Mouse (Mus musculus): Measurements from ENCODE around the gene Olfr2. TPM values are rescaled to one million over a fixed set of nuclear protein-coding genes. Genes with fewer than 3 reads are reported as not detected.
"Not testable (repeated sequence)": the region's sequence is repeated elsewhere in the genome, so short reads cannot be mapped to it uniquely, and the experiment has no call there.

The Olfr2 gene
- polyA plus RNA-seq, 1 experiment from 2014 or later = not detected

GRCm38 (mm10) chr7:106985236-106985635, 20.6 kb downstream of the Olfr2 start:
- Histone ChIP-seq H3K27ac (ENCODE audit: low read length) (no peak overlapping the region), H3K4me2 (ENCODE audit: low read depth, low read length) (no peak overlapping the region), H3K9me3 (replicated peaks; ENCODE audit: control insufficient read depth, low read length) (no peaks in the 10 kb centered on the region), H3K27me3 (ENCODE audit: control insufficient read depth, insufficient read depth, low read length) (no peaks in the 10 kb centered on the region), H3K36me3 (ENCODE audit: control insufficient read depth, insufficient read depth, low read length) (no peaks in the 10 kb centered on the region), H3K4me1 (ENCODE audit: control insufficient read depth, insufficient read depth, low read length) (no peaks in the 10 kb centered on the region), H3K9ac (ENCODE audit: low read length) (no peak overlapping the region), H3K4me3 (replicated peaks; ENCODE audit: low read length) (no peak overlapping the region)
- WGBS = 87% methylated on average over 3 of the region's 3 CpGs
- ATAC-seq (ENCODE audit: insufficient read depth, low FRiP score) = no peak

GRCm38 (mm10) chr7:106975353-106975752, 30.5 kb downstream of the Olfr2 start, which contains the start of gene Olfr711:
Gene Olfr711, minus strand, starts transcription at chr7:106975453.
- H3K27ac ChIP-seq (ENCODE audit: low read length) = no peak within 1 kb of the TSS
- no peaks in the 10 kb centered on the region for H3K27me3 ChIP-seq (ENCODE audit: control insufficient read depth, insufficient read depth, low read length)
- no peaks in the 10 kb centered on the region for H3K36me3 ChIP-seq (ENCODE audit: control insufficient read depth, insufficient read depth, low read length)
- H3K4me2 ChIP-seq (ENCODE audit: low read depth, low read length) = no peak within 1 kb of the TSS
- H3K9me3 ChIP-seq (replicated peaks; ENCODE audit: control insufficient read depth, low read length) = no peaks in the 10 kb centered on the region
- WGBS = 73% methylated on average over 1 of the region's 1 CpGs
- no peak for ATAC-seq (ENCODE audit: insufficient read depth, low FRiP score)
- H3K4me1 ChIP-seq (ENCODE audit: control insufficient read depth, insufficient read depth, low read length) = no peaks in the 10 kb centered on the region
- H3K4me3 ChIP-seq (replicated peaks; ENCODE audit: low read length) = no peak within 1 kb of the TSS
- H3K9ac ChIP-seq (ENCODE audit: low read length) = no peak within 1 kb of the TSS

- H3K27me3 ChIP-seq (ENCODE audit: control insufficient read depth, insufficient read depth, low read length); H3K4me1 ChIP-seq (ENCODE audit: control insufficient read depth, insufficient read depth, low read length); H3K27ac ChIP-seq (ENCODE audit: low read length); H3K4me2 ChIP-seq (ENCODE audit: low read depth, low read length); H3K9me3 ChIP-seq (replicated peaks; ENCODE audit: control insufficient read depth, low read length); H3K9ac ChIP-seq (ENCODE audit: low read length); H3K36me3 ChIP-seq (ENCODE audit: control insufficient read depth, insufficient read depth, low read length); H3K4me3 ChIP-seq (replicated peaks; ENCODE audit: low read length); ATAC-seq (ENCODE audit: insufficient read depth, low FRiP score): not testable (repeated sequence)
These were observed 38.4 kb downstream of the Olfr2 start for GRCm38 (mm10) chr7:106967503-106967902.

GRCm38 (mm10) chr7:106963837-106964236, 42.0 kb downstream of the Olfr2 start, which contains the start of gene Olfr6:
Gene Olfr6, minus strand, starts transcription at chr7:106963937.
- Histone ChIP-seq H3K9me3 (replicated peaks; ENCODE audit: control insufficient read depth, low read length) (no peaks in the 10 kb centered on the region), H3K27ac (ENCODE audit: low read length) (no peak within 1 kb of the TSS), H3K4me1 (ENCODE audit: control insufficient read depth, insufficient read depth, low read length) (no peaks in the 10 kb centered on the region), H3K4me2 (ENCODE audit: low read depth, low read length) (no peak within 1 kb of the TSS), H3K36me3 (ENCODE audit: control insufficient read depth, insufficient read depth, low read length) (no peaks in the 10 kb centered on the region), H3K4me3 (replicated peaks; ENCODE audit: low read length) (no peak within 1 kb of the TSS), H3K27me3 (ENCODE audit: control insufficient read depth, insufficient read depth, low read length) (no peaks in the 10 kb centered on the region), H3K9ac (ENCODE audit: low read length) (no peak within 1 kb of the TSS)
- WGBS = 86% methylated on average over 1 of the region's 1 CpGs
- no peak for ATAC-seq (ENCODE audit: insufficient read depth, low FRiP score)

GRCm38 (mm10) chr7:106948212-106948611, 57.7 kb downstream of the Olfr2 start, which contains the start of gene Olfr710:
Gene Olfr710, minus strand, starts transcription at chr7:106948312.
- Histone ChIP-seq H3K9ac (ENCODE audit: low read length) (no peak within 1 kb of the TSS), H3K36me3 (ENCODE audit: control insufficient read depth, insufficient read depth, low read length) (no peaks in the 10 kb centered on the region), H3K27ac (ENCODE audit: low read length) (no peak within 1 kb of the TSS), H3K27me3 (ENCODE audit: control insufficient read depth, insufficient read depth, low read length) (no peaks in the 10 kb centered on the region), H3K4me3 (replicated peaks; ENCODE audit: low read length) (no peak within 1 kb of the TSS), H3K4me1 (ENCODE audit: control insufficient read depth, insufficient read depth, low read length) (no peaks in the 10 kb centered on the region), H3K9me3 (replicated peaks; ENCODE audit: control insufficient read depth, low read length) (no peaks in the 10 kb centered on the region), H3K4me2 (ENCODE audit: low read depth, low read length) (no peak within 1 kb of the TSS)
- 71% methylated on average over 3 of the region's 3 CpGs for WGBS
- no peak for ATAC-seq (ENCODE audit: insufficient read depth, low FRiP score)

Other genes with a start within 250 kb of the Olfr2 start
- not detected in 2 replicates for gene Olfr699, start 212.9 kb downstream of the Olfr2 start, polyA plus RNA-seq (2015; fragmentation: Nextera tagmentation; extraction: Ambion mirVana)
- gene Olfr700, start 197.2 kb downstream of the Olfr2 start, polyA plus RNA-seq (2015; fragmentation: Nextera tagmentation; extraction: Ambion mirVana) = not detected in 2 replicates
- gene Olfr701, start 191.9 kb downstream of the Olfr2 start, polyA plus RNA-seq (2015; fragmentation: Nextera tagmentation; extraction: Ambion mirVana) = not detected in 2 replicates
- gene Olfr702, start 172.2 kb downstream of the Olfr2 start, polyA plus RNA-seq (2015; fragmentation: Nextera tagmentation; extraction: Ambion mirVana) = not detected in 2 replicates
- not detected in 2 replicates for gene Olfr703, start 162.7 kb downstream of the Olfr2 start, polyA plus RNA-seq (2015; fragmentation: Nextera tagmentation; extraction: Ambion mirVana)
- gene Olfr704, start 142.9 kb downstream of the Olfr2 start, polyA plus RNA-seq (2015; fragmentation: Nextera tagmentation; extraction: Ambion mirVana) = not detected in 2 replicates
- not detected in 2 replicates for gene Olfr705, start 129.2 kb downstream of the Olfr2 start, polyA plus RNA-seq (2015; fragmentation: Nextera tagmentation; extraction: Ambion mirVana)
- gene Olfr706, start 117.9 kb downstream of the Olfr2 start, polyA plus RNA-seq (2015; fragmentation: Nextera tagmentation; extraction: Ambion mirVana) = not detected in 2 replicates
- gene Olfr707, start 104.8 kb downstream of the Olfr2 start, polyA plus RNA-seq (2015; fragmentation: Nextera tagmentation; extraction: Ambion mirVana) = not detected in 2 replicates
- not detected in 2 replicates for gene Olfr1532-ps1, start 98.1 kb downstream of the Olfr2 start, polyA plus RNA-seq (2015; fragmentation: Nextera tagmentation; extraction: Ambion mirVana)
- gene Olfr709-ps1, start 73.9 kb downstream of the Olfr2 start, polyA plus RNA-seq (2015; fragmentation: Nextera tagmentation; extraction: Ambion mirVana) = not detected in 2 replicates
- not detected in 2 replicates for gene Olfr710, start 57.8 kb downstream of the Olfr2 start, polyA plus RNA-seq (2015; fragmentation: Nextera tagmentation; extraction: Ambion mirVana)
- not detected in 2 replicates for gene Olfr6, start 42.1 kb downstream of the Olfr2 start, polyA plus RNA-seq (2015; fragmentation: Nextera tagmentation; extraction: Ambion mirVana)
- not detected in 2 replicates for gene Olfr711, start 30.6 kb downstream of the Olfr2 start, polyA plus RNA-seq (2015; fragmentation: Nextera tagmentation; extraction: Ambion mirVana)
- not detected in 2 replicates for gene Olfr713, start 25.1 kb upstream of the Olfr2 start, polyA plus RNA-seq (2015; fragmentation: Nextera tagmentation; extraction: Ambion mirVana)
- gene Olfr714, start 64.9 kb upstream of the Olfr2 start, polyA plus RNA-seq (2015; fragmentation: Nextera tagmentation; extraction: Ambion mirVana) = not detected in 2 replicates
- not detected in 2 replicates for gene Olfr17, start 87.1 kb upstream of the Olfr2 start, polyA plus RNA-seq (2015; fragmentation: Nextera tagmentation; extraction: Ambion mirVana)
- gene Olfr715b, start 104.3 kb upstream of the Olfr2 start, polyA plus RNA-seq (2015; fragmentation: Nextera tagmentation; extraction: Ambion mirVana) = not detected in 2 replicates
- not detected in 2 replicates for gene Olfr715, start 125.0 kb upstream of the Olfr2 start, polyA plus RNA-seq (2015; fragmentation: Nextera tagmentation; extraction: Ambion mirVana)
- gene Olfr716, start 132.3 kb upstream of the Olfr2 start, polyA plus RNA-seq (2015; fragmentation: Nextera tagmentation; extraction: Ambion mirVana) = not detected in 2 replicates
- not detected in 2 replicates for gene Nlrp14, start 160.9 kb upstream of the Olfr2 start, polyA plus RNA-seq (2015; fragmentation: Nextera tagmentation; extraction: Ambion mirVana)
- not detected in 2 replicates for gene Rbmxl2, start 203.4 kb upstream of the Olfr2 start, polyA plus RNA-seq (2015; fragmentation: Nextera tagmentation; extraction: Ambion mirVana)